Mouse (Mus musculus) hindbrain, embryonic 13.5 days (tissue): Measurements from ENCODE around the gene Vil1. TPM values are rescaled to one million over a fixed set of nuclear protein-coding genes. Genes with fewer than 3 reads are reported as not detected.

Experiments used
- ATAC-seq: fragments of 200-750 bp; cut with Nextera tagmentation; 2 replicates; pipeline ENCODE4 v1.8.0; 2017; ENCODE audit warnings: moderate TSS enrichment; ENCODE audit not compliant: low FRiP score
- H3K27ac ChIP-seq: fragments of 300-500 bp; sonication (generic); 2 replicates; pipeline ENCODE4 v1.5.1; 2015; ENCODE audit warnings: inconsistent platforms, mild to moderate bottlenecking, moderate library complexity
- H3K27me3 ChIP-seq: fragments of 300-500 bp; sonication (generic); 2 replicates; pipeline ENCODE4 v1.6.1; 2015; ENCODE audit warnings: mild to moderate bottlenecking, inconsistent platforms
- H3K36me3 ChIP-seq: fragments of 300-500 bp; sonication (generic); 2 replicates; pipeline ENCODE4 v1.6.1; 2015; ENCODE audit warnings: mild to moderate bottlenecking, inconsistent platforms
- H3K4me1 ChIP-seq: fragments of 300-500 bp; sonication (generic); replicated peaks from 2 replicates; pipeline ENCODE4 v1.6.1; 2015; ENCODE audit warnings: inconsistent platforms
- H3K4me2 ChIP-seq: fragments of 300-500 bp; sonication (generic); 2 replicates; pipeline ENCODE4 v1.6.1; 2015; ENCODE audit warnings: inconsistent platforms, mild to moderate bottlenecking, moderate library complexity
- H3K4me3 ChIP-seq: fragments of 300-500 bp; sonication (generic); 2 replicates; pipeline ENCODE4 v1.5.1; 2015; ENCODE audit warnings: mild to moderate bottlenecking, inconsistent platforms
- H3K9ac ChIP-seq: fragments of 300-500 bp; sonication (generic); 2 replicates; pipeline ENCODE4 v1.6.1; 2015; ENCODE audit warnings: mild to moderate bottlenecking, inconsistent platforms
- H3K9me3 ChIP-seq: fragments of 300-500 bp; sonication (generic); 2 replicates; pipeline ENCODE4 v1.6.1; 2016; ENCODE audit warnings: inconsistent platforms
- WGBS: fragments of 180-500 bp; shearing (Covaris S2); methylation state at CpG from one replicate; pipeline ENCODE4 v1.1.7; 2015; 5-methylcytosine and 5-hydroxymethylcytosine counted together
- polyA plus RNA-seq: library from polyadenylated mRNA; unstranded; fragments of >200 nt; fragmentation: Nextera tagmentation; extraction: Ambion mirVana; gene quantifications from 2 replicates; pipeline ENCODE4 v1.2.1, GENCODE M21; 2015

Vil1 gene
- polyA plus RNA-seq, 1 experiment from 2014 or later, result 0.16 TPM

GRCm38 (mm10) chr1:74376396-74376795 is 32.8 kb upstream of the Vil1 start:
- no peak overlapping the region for H3K4me2 ChIP-seq
- no peaks in the 10 kb centered on the region; the same call in 1 of the 2 replicates for H3K4me1 ChIP-seq
- H3K4me3 ChIP-seq, result no peak overlapping the region
- H3K9ac ChIP-seq, result no peak overlapping the region
- H3K36me3 ChIP-seq, result no peaks in the 10 kb centered on the region
- WGBS, result 81% methylated on average over 4 of the region's 4 CpGs
- no peak overlapping the region for H3K27ac ChIP-seq
- H3K9me3 ChIP-seq, result no peaks in the 10 kb centered on the region
- 0 out of 2 replicates have a peak, but pooled peaks cover 3% of the 10 kb centered on the region for H3K27me3 ChIP-seq
- no peak for ATAC-seq

GRCm38 (mm10) chr1:74379058-74379504 is 30.1 kb upstream of the Vil1 start:
- H3K36me3 ChIP-seq, result no peaks in the 10 kb centered on the region
- H3K4me1 ChIP-seq, result no peaks in the 10 kb centered on the region; the same call in 1 of the 2 replicates
- no peak overlapping the region for H3K4me2 ChIP-seq
- no peak overlapping the region for H3K4me3 ChIP-seq
- 0 out of 2 replicates have a peak, but pooled peaks cover 3% of the 10 kb centered on the region for H3K27me3 ChIP-seq
- no peaks in the 10 kb centered on the region for H3K9me3 ChIP-seq
- no peak overlapping the region for H3K27ac ChIP-seq
- H3K9ac ChIP-seq, result no peak overlapping the region
- 89% methylated on average over 7 of the region's 7 CpGs for whole genome bisulfite sequencing
- ATAC-seq, result no peak

- no peak for ATAC-seq
- Histone ChIP-seq H3K27ac (no peak overlapping the region), H3K36me3 (no peaks in the 10 kb centered on the region), H3K4me3 (no peak overlapping the region), H3K4me2 (no peak overlapping the region), H3K4me1 (no peaks in the 10 kb centered on the region; the same call in 1 of the 2 replicates), H3K9ac (no peak overlapping the region), H3K9me3 (no peaks in the 10 kb centered on the region), H3K27me3 (0 out of 2 replicates have a peak, but pooled peaks cover 3% of the 10 kb centered on the region)
- WGBS, result 92% methylated on average over 5 of the region's 5 CpGs
Observed at GRCm38 (mm10) chr1:74380484-74380883, 28.7 kb upstream of the Vil1 start.

DNA sequence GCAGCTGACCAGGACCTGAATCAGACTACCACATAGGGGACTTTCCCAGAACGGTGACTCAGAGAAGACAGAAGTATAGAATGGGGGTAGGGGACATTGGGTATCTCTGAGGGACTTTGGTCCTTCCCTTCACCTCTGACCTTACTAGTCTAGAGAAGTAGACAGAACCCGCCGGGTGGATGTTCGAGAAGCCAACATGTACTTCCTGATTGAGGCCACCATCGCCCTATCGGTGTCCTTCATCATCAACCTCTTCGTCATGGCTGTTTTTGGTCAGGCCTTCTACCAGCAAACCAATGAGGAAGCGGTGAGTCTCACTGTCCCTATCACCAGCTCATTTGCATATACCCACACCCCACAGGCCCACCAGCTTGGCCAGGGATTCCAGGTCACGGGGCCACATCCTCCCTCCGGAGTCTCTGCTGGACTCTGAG is 27.6 kb upstream of the Vil1 start:
- WGBS, result 91% methylated on average over 10 of the region's 10 CpGs
- H3K27ac ChIP-seq, result no peak overlapping the region
- no peaks in the 10 kb centered on the region for H3K36me3 ChIP-seq
- no peaks in the 10 kb centered on the region; the same call in 1 of the 2 replicates for H3K4me1 ChIP-seq
- no peak overlapping the region for H3K9ac ChIP-seq
- no peak for ATAC-seq
- H3K9me3 ChIP-seq, result no peaks in the 10 kb centered on the region
- H3K27me3 ChIP-seq, result 0 out of 2 replicates have a peak, but pooled peaks cover 3% of the 10 kb centered on the region
- no peak overlapping the region for H3K4me3 ChIP-seq
- H3K4me2 ChIP-seq, result no peak overlapping the region

DNA sequence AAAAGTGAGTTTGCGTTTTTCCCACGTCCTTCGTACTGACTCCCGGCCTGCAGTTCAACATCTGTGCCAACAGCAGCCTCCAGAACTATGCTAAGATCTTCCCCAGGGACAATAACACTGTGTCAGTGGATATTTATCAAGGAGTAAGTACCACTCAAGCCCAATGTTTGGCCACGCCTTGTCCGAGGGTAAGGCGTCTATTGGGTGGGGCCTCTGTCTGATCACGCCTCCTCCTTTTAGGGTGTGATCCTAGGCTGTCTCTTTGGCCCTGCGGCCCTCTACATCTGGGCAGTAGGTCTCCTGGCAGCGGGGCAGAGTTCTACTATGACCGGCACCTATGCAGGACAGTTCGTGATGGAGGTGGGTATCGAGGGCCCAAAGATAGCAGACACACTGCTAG is 25.8 kb upstream of the Vil1 start:
- H3K27me3 ChIP-seq, result peaks cover 3% of the 10 kb centered on the region; the same call in 1 of the 2 replicates
- H3K4me2 ChIP-seq, result no peak overlapping the region
- H3K27ac ChIP-seq, result no peak overlapping the region
- ATAC-seq, result no peak
- H3K36me3 ChIP-seq, result no peaks in the 10 kb centered on the region
- H3K4me1 ChIP-seq, result 0 out of 2 replicates have a peak, but pooled peaks cover 3% of the 10 kb centered on the region
- H3K4me3 ChIP-seq, result no peak overlapping the region
- 88% methylated on average over 13 of the region's 13 CpGs for WGBS
- H3K9me3 ChIP-seq, result no peaks in the 10 kb centered on the region
- H3K9ac ChIP-seq, result no peak overlapping the region

- WGBS, result 87% methylated on average over 8 of the region's 8 CpGs
- Histone ChIP-seq H3K27ac (no peak overlapping the region), H3K4me3 (no peak overlapping the region)
Observed at GRCm38 (mm10) chr1:74384525-74384924, 24.7 kb upstream of the Vil1 start.

GRCm38 (mm10) chr1:74385064-74385463 is 24.1 kb upstream of the Vil1 start:
- no peak for ATAC-seq
- 93% methylated on average over 10 of the region's 10 CpGs for WGBS
- Histone ChIP-seq H3K4me1 (peaks cover 8% of the 10 kb centered on the region), H3K9ac (no peak overlapping the region), H3K27me3 (peaks cover 19% of the 10 kb centered on the region), H3K36me3 (no peaks in the 10 kb centered on the region), H3K4me3 (no peak overlapping the region), H3K4me2 (no peak overlapping the region), H3K9me3 (no peaks in the 10 kb centered on the region), H3K27ac (no peak overlapping the region)

More at GRCm38 (mm10) chr1:74384525-74384924, 24.7 kb upstream of the Vil1 start:
- H3K9ac ChIP-seq, result no peak overlapping the region
- peaks cover 3% of the 10 kb centered on the region for H3K4me1 ChIP-seq
- H3K9me3 ChIP-seq, result no peaks in the 10 kb centered on the region
- no peak overlapping the region for H3K4me2 ChIP-seq
- peaks cover 15% of the 10 kb centered on the region for H3K27me3 ChIP-seq
- ATAC-seq, result no peak
- H3K36me3 ChIP-seq, result no peaks in the 10 kb centered on the region

- Histone ChIP-seq H3K27me3 (peaks cover 24% of the 10 kb centered on the region), H3K4me2 (no peak overlapping the region), H3K27ac (no peak overlapping the region), H3K4me1 (peaks cover 13% of the 10 kb centered on the region), H3K9me3 (no peaks in the 10 kb centered on the region), H3K36me3 (no peaks in the 10 kb centered on the region), H3K9ac (no peak overlapping the region), H3K4me3 (no peak overlapping the region)
- WGBS, result 93% methylated on average over 8 of the region's 8 CpGs
- ATAC-seq, result no peak
Observed at GRCm38 (mm10) chr1:74385531-74385930, 23.6 kb upstream of the Vil1 start.

GRCm38 (mm10) chr1:74386363-74386713 is 22.8 kb upstream of the Vil1 start:
- H3K36me3 ChIP-seq, result no peaks in the 10 kb centered on the region
- H3K27me3 ChIP-seq, result peaks cover 29% of the 10 kb centered on the region
- H3K4me1 ChIP-seq, result peaks cover 18% of the 10 kb centered on the region
- no peak for ATAC-seq
- peak overlapping the region; percentile 68 for H3K4me2 ChIP-seq
- peak overlapping the region; percentile 70 for H3K4me3 ChIP-seq
- no peaks in the 10 kb centered on the region for H3K9me3 ChIP-seq
- H3K27ac ChIP-seq, result peak overlapping the region; percentile 94
- peak overlapping the region; percentile 75 for H3K9ac ChIP-seq
- 56% methylated on average over 7 of the region's 10 CpGs for WGBS

- under 1% methylated on average over 26 of the region's 26 CpGs for WGBS
- Histone ChIP-seq H3K27me3 (peaks cover 29% of the 10 kb centered on the region), H3K36me3 (no peaks in the 10 kb centered on the region), H3K9ac (peak overlapping the region; percentile 75), H3K27ac (peak overlapping the region; percentile 94), H3K4me2 (peak overlapping the region; percentile 68), H3K4me1 (peaks cover 18% of the 10 kb centered on the region), H3K4me3 (peak overlapping the region; percentile 70), H3K9me3 (no peaks in the 10 kb centered on the region)
- peak; percentile 87 for ATAC-seq
Observed at GRCm38 (mm10) chr1:74386714-74387385, 22.3 kb upstream of the Vil1 start.

GRCm38 (mm10) chr1:74387386-74387988 is 21.7 kb upstream of the Vil1 start:
- Histone ChIP-seq H3K27ac (peak overlapping the region; percentile 94), H3K4me1 (peaks cover 23% of the 10 kb centered on the region), H3K9ac (peak overlapping the region; percentile 75), H3K36me3 (no peaks in the 10 kb centered on the region), H3K4me3 (peak overlapping the region; percentile 70), H3K4me2 (peak overlapping the region; percentile 68), H3K27me3 (peaks cover 29% of the 10 kb centered on the region), H3K9me3 (no peaks in the 10 kb centered on the region)
- no peak for ATAC-seq
- 48% methylated on average over 15 of the region's 15 CpGs for WGBS

DNA sequence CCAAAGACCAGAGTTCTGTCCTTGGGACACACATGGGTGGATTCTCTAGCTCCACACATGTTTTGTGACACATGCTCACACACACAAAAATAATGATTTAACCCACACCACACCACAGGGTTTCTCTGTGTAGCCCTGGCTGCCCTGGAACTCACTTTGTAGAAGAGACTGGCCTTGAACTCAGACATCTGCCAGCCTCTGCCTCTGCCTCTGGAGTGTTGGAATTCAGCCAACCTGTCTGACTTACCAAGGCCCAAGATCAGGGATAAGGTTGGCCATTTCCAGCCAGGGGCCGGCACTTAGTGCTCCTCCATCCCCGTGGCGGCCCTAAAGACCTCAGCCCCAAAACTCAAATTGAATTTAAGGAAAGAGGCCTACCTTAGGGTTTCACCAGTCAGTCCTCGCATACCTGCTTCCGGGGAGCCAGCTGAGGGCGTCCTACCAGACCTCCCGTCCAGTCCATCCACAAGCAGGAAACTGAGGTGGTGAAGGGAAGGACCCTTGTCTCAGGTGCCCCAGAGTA is 20.7 kb upstream of the Vil1 start:
- no peak overlapping the region for H3K4me3 ChIP-seq
- no peak overlapping the region for H3K27ac ChIP-seq
- H3K4me2 ChIP-seq, result no peak overlapping the region
- H3K9me3 ChIP-seq, result no peaks in the 10 kb centered on the region
- H3K27me3 ChIP-seq, result peaks cover 29% of the 10 kb centered on the region
- H3K36me3 ChIP-seq, result no peaks in the 10 kb centered on the region
- H3K4me1 ChIP-seq, result peaks cover 33% of the 10 kb centered on the region
- no peak overlapping the region for H3K9ac ChIP-seq
- 84% methylated on average over 7 of the region's 7 CpGs for WGBS
- no peak for ATAC-seq
